Mouse (Mus musculus) testis, adult 2 months (tissue): ENCODE measurements around the gene Tpk1.

Source experiments
- CTCF ChIP-seq: fragments of 200-500 bp; IDR thresholded peaks from 2 replicates; pipeline ENCODE4 v1.5.1; 2012; ENCODE audit warnings: low read depth, mild to moderate bottlenecking, inconsistent platforms, low read length, moderate library complexity; ENCODE audit not compliant: control insufficient read depth, insufficient read depth, insufficient replicate concordance
- POLR2A ChIP-seq: fragments of 200-500 bp; IDR thresholded peaks from 2 replicates; pipeline ENCODE4 v1.6.1; 2012; ENCODE audit warnings: low read depth, mild to moderate bottlenecking, inconsistent platforms, low read length, moderate library complexity; ENCODE audit not compliant: control insufficient read depth

- no peak for TF ChIP-seq POLR2A
- no peak for TF ChIP-seq CTCF
Measured at GRCm38 (mm10) chr6:43445856-43446255, 220.2 kb downstream of the Tpk1 start.
